Mouse (Mus musculus): ENCODE measurements around the gene Adh6a.
"Not testable (repeated sequence)": the region's sequence is repeated elsewhere in the genome, so short reads cannot be mapped to it uniquely, and the experiment has no call there.

Gene Adh6a

GRCm38 (mm10) chr3:138333910-138334309, 20.8 kb downstream of the Adh6a start:
- no peak for DNase-seq

DNA sequence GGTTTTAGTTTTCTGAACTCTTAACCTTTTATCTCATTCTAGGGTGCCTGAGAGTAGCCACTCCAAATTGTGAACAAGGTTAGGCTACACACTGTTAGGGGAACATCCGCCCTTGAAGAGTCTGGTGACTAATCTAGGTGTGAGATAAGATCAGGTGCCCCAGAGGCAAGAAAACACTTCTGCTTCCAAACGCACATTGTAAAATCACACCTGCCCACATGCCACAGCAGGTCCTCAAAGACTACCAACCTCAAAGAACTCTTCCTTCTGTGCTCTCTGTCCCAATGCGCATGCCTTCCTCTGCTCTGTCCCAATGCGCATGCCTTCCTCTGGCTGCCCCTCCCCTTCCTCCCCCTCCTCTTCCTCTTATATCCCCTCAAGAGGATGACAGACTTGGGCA, 21.2 kb downstream of the Adh6a start:
- DNase-seq, result no peak

DNA sequence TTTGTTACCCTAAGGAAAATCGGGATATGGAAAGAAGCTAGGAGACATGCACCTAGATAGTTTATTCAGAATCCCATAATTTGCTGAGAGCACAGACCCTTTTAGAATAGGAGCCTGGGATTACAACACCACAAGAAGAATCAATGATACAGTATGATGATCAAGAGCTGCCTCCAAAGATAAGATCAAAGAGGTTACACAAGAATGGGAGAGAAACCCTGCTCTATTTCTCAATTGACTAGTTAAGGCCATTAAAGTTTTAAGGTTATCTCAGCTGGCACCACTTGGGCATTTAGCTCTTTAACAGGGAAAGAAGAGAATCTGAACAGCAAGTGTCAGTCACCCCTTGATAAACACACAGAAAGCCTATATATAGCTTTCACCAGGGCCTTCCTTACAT, 22.5 kb downstream of the Adh6a start:
- DNase-seq, result no peak

DNA sequence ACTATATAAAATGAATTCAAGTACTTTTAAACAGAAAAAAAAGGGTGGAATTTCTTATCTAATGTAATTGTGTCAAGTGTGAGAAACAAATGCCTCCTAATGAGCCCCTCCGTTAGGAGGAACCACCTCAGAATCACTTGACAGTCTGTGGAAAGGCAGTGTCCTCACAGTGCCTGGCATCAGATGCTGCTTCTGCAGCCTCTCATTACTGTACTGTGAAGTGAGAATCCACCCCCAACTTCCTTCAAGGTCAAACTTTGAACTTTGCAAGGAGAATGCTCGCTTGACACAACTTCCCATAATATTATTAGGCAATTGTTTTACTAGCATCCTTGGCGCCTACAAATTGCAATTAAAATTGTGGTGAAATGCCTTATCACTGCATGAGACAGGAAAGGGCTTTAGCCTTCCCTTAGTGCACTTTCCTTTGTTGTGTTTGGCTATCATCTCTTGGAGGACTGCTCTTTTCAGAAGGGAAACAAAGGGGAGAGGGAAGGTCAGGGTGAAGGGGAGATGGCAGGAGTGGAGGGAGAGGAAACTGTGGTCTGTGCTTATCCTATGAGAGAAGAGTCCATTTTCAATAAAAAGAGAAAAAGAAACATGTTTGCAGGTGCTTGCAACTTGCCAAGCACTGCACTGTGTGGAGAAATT, 23.1 kb downstream of the Adh6a start:
- DNase-seq, result no peak

GRCm38 (mm10) chr3:138341471-138341870, 28.4 kb downstream of the Adh6a start, which contains the start of gene Adh6b:
Gene Adh6b, plus strand, starts transcription at chr3:138341775.
- no peak for DNase-seq

- DNase-seq, result no peak
Observed at GRCm38 (mm10) chr3:138347041-138347440, 34.0 kb downstream of the Adh6a start.

GRCm38 (mm10) chr3:138352012-138352809, 39.1 kb downstream of the Adh6a start:
- no peak for DNase-seq

DNA sequence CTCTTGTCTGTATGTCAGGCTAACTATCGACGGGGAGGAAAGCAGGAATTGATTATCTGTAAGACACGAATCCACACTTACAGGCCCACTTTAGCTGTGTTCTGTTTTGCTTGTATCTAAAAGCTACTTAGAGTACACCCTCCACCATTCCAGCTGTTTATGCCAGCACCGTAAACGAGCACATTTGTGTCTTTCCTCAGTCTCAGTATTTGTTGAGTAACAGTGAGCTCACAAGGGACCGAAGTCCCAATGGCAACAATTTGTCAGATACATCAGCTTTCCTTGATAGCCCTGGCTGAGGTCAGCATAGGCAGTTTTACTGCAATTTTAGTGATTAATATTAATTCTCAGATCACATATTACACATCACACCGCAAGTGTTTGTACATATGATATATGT, 45.8 kb downstream of the Adh6a start:
- no peak for DNase-seq

- DNase-seq, result no peak
Observed at GRCm38 (mm10) chr3:138360721-138361120, 47.6 kb downstream of the Adh6a start.

- DNase-seq, result no peak
Observed at GRCm38 (mm10) chr3:138362920-138363319, 49.8 kb downstream of the Adh6a start.

GRCm38 (mm10) chr3:138366181-138366580, 53.1 kb downstream of the Adh6a start:
- DNase-seq, result no peak

- DNase-seq, result no peak
Observed at GRCm38 (mm10) chr3:138369546-138369945, 56.5 kb downstream of the Adh6a start.

DNA sequence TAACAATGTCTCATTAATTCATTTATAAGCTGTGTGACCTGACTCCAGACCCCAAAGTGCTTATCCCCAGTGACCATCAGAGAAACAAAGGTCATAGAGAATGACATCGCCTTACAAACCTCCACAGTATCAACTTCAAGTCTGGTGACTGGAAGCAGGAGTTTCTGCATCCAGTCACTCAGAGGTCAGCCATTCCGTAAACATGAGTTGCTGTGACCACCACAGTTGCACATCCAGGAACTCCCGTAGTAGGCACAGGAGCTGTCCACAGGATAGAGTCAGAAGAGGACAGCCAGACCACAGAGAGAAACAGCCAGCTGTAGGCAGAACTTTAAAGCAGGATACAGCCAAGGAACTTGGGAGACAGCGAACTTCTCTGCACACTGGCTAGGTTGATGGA, 57.2 kb downstream of the Adh6a start:
- DNase-seq, result not testable (repeated sequence)

GRCm38 (mm10) chr3:138373920-138374319, 60.8 kb downstream of the Adh6a start:
- no peak for DNase-seq

DNA sequence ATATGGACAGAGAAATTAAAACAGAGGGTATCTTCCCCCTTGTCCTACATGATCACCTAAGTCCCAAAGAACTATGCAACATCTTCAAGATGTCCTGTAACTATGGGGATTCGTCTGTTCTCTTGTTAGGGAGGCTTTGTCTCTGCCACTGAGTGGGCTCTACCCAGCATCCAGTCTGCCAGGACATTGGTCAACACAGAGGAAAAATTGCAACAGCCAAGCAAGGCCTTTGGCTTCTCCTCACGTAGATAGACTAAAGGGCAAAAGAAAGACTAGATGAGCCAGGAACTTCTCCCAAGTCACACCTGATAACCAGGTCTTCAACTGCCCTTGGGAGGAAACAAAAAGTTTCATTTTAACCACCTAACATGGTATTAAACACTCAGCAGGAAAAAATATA, 62.1 kb downstream of the Adh6a start:
- DNase-seq, result no peak
